Mouse (Mus musculus): ENCODE measurements around the gene Shc4. TPM values are rescaled to one million over a fixed set of nuclear protein-coding genes. Genes with fewer than 3 reads are reported as not detected.

The Shc4 gene
- total and polyA plus RNA-seq, 3 experiments: 0.21 to 1.1 (median 0.37) TPM

- no peaks in the 10 kb centered on the region for H3K9me3 ChIP-seq (replicated peaks; ENCODE audit: low read length)
- H3K36me3 ChIP-seq (replicated peaks in 1 of 2; ENCODE audit: control insufficient read depth in 1 of 2, insufficient read depth in 1 of 2, low read length in 1 of 2): no peaks in the 10 kb centered on the region
- no peak overlapping the region for H3K27ac ChIP-seq (ENCODE audit: insufficient read depth, low read depth)
- TF ChIP-seq ELF1 (IDR thresholded peaks at IDR 0.05; ENCODE audit: low read depth, low read length): no peak
- no peak for TF ChIP-seq JUND (conservative IDR thresholded peaks at IDR 0.05; ENCODE audit: low read depth, low read length)
- TF ChIP-seq MYC (IDR thresholded peaks at IDR 0.05; ENCODE audit: low read depth, low read length): no peak
- no peak for TF ChIP-seq PAX5 (IDR thresholded peaks at IDR 0.05; ENCODE audit: low read length)
- no peak for TF ChIP-seq EP300 (IDR thresholded peaks at IDR 0.05; ENCODE audit: low read length)
- no peak for TF ChIP-seq TBP (conservative IDR thresholded peaks at IDR 0.05; ENCODE audit: low read depth, low read length)
- TF ChIP-seq POLR2AphosphoS2 (IDR thresholded peaks at IDR 0.05; ENCODE audit: low read depth, low read length): no peak
- no peak for TF ChIP-seq RCOR1 (conservative IDR thresholded peaks at IDR 0.05; ENCODE audit: low read depth, low read length)
- no peak for TF ChIP-seq NRF1 (IDR thresholded peaks at IDR 0.05; ENCODE audit: low read depth, low read length)
- TF ChIP-seq SIN3A (IDR thresholded peaks at IDR 0.05; ENCODE audit: low read length): no peak
- no peak for TF ChIP-seq CTCF (conservative IDR thresholded peaks at IDR 0.05 in 1 of 2, IDR thresholded peaks at IDR 0.05 in 1 of 2; ENCODE audit: low read depth in 2 of 2, low read length in 2 of 2)
- no peak for TF ChIP-seq MEF2A (IDR thresholded peaks at IDR 0.05; ENCODE audit: borderline replicate concordance, low read depth, low read length)
- TF ChIP-seq HCFC1 (IDR thresholded peaks at IDR 0.05; ENCODE audit: low read depth, low read length): no peak
- no peak for TF ChIP-seq ZC3H11A (IDR thresholded peaks at IDR 0.05; ENCODE audit: low read depth, low read length)
- TF ChIP-seq CHD2 (IDR thresholded peaks at IDR 0.05; ENCODE audit: low read length): no peak
- H3K4me1 ChIP-seq (ENCODE audit: control insufficient read depth in 1 of 2, insufficient read depth in 2 of 2): peaks cover 5 to 11% of the 10 kb centered on the region in 2 experiments; a peak in 3 of 4 replicates
- no peak overlapping the region for H3K4me3 ChIP-seq (replicated peaks in 1 of 3; ENCODE audit: low read depth in 2 of 3, low read length in 2 of 3, poor library complexity in 1 of 3)
- no peak overlapping the region for H3K9ac ChIP-seq (ENCODE audit: insufficient read depth, low read depth)
- no peaks in the 10 kb centered on the region for H3K79me2 ChIP-seq (replicated peaks; ENCODE audit: control insufficient read depth, extremely low read depth, insufficient read depth, poor library complexity, severe bottlenecking)
- H3K27me3 ChIP-seq (replicated peaks): no peaks in the 10 kb centered on the region
- DNase-seq (ENCODE audit: extremely low read depth): no peak
- dilution Hi-C loops (cut with MboI; ENCODE audit: extremely low pct_ligation_motif_present, extremely low pct_unique_long_range_greater_than_20kb, low sequenced_read_pairs): no loop called here
- no peak overlapping the region for H3K4me2 ChIP-seq (ENCODE audit: insufficient read depth, low read depth, poor library complexity, severe bottlenecking)
- in situ Hi-C loops (cut with MboI; ENCODE audit: low pct_ligation_motif_present, low pct_unique_long_range_greater_than_20kb, low sequenced_read_pairs): no loop called here
Measured at GRCm38 (mm10) chr2:125704907-125705631, 18.9 kb downstream of the Shc4 start.

- peaks cover 5 to 7% of the 10 kb centered on the region in 2 experiments; a peak in 3 of 4 replicates for H3K4me1 ChIP-seq (ENCODE audit: control insufficient read depth in 1 of 2, insufficient read depth in 2 of 2)
- H3K4me3 ChIP-seq (replicated peaks in 1 of 3; ENCODE audit: low read depth in 2 of 3, low read length in 2 of 3, poor library complexity in 1 of 3): no peak overlapping the region
- TF ChIP-seq GABPA (IDR thresholded peaks at IDR 0.05; ENCODE audit: insufficient replicate concordance, low read depth, low read length) (no peak), HCFC1 (IDR thresholded peaks at IDR 0.05; ENCODE audit: low read depth, low read length) (no peak), JUND (conservative IDR thresholded peaks at IDR 0.05; ENCODE audit: low read depth, low read length) (no peak), TBP (conservative IDR thresholded peaks at IDR 0.05; ENCODE audit: low read depth, low read length) (no peak), NRF1 (IDR thresholded peaks at IDR 0.05; ENCODE audit: low read depth, low read length) (no peak), POLR2A (IDR thresholded peaks at IDR 0.05; ENCODE audit: low read depth, low read length) (no peak), E2F4 (IDR thresholded peaks at IDR 0.05; ENCODE audit: insufficient replicate concordance, low read depth, low read length) (no peak), CTCF (conservative IDR thresholded peaks at IDR 0.05 in 1 of 2, IDR thresholded peaks at IDR 0.05 in 1 of 2; ENCODE audit: low read depth in 2 of 2, low read length in 2 of 2) (no peak), ZMIZ1 (IDR thresholded peaks at IDR 0.05; ENCODE audit: low read depth, low read length) (no peak), BHLHE40 (IDR thresholded peaks at IDR 0.05; ENCODE audit: low read depth, low read length) (no peak), ZKSCAN1 (IDR thresholded peaks at IDR 0.05; ENCODE audit: borderline replicate concordance, low read depth, low read length) (no peak), KAT2A (IDR thresholded peaks at IDR 0.05; ENCODE audit: insufficient replicate concordance, low read length) (no peak), RAD21 (IDR thresholded peaks at IDR 0.05; ENCODE audit: low read depth, low read length) (no peak)
- H3K27ac ChIP-seq (ENCODE audit: insufficient read depth, low read depth): no peak overlapping the region
- no peaks in the 10 kb centered on the region for H3K36me3 ChIP-seq (replicated peaks in 1 of 2; ENCODE audit: control insufficient read depth in 1 of 2, insufficient read depth in 1 of 2, low read length in 1 of 2)
- DNase-seq (ENCODE audit: extremely low read depth): no peak
- dilution Hi-C loops (cut with MboI; ENCODE audit: extremely low pct_ligation_motif_present, extremely low pct_unique_long_range_greater_than_20kb, low sequenced_read_pairs): no loop called here
- no peaks in the 10 kb centered on the region for H3K9me3 ChIP-seq (replicated peaks; ENCODE audit: low read length)
- in situ Hi-C loops (cut with MboI; ENCODE audit: low pct_ligation_motif_present, low pct_unique_long_range_greater_than_20kb, low sequenced_read_pairs): no loop called here
- no peaks in the 10 kb centered on the region for H3K79me2 ChIP-seq (replicated peaks; ENCODE audit: control insufficient read depth, extremely low read depth, insufficient read depth, poor library complexity, severe bottlenecking)
- no peak overlapping the region for H3K4me2 ChIP-seq (ENCODE audit: insufficient read depth, low read depth, poor library complexity, severe bottlenecking)
- no peaks in the 10 kb centered on the region for H3K27me3 ChIP-seq (replicated peaks)
- no peak overlapping the region for H3K9ac ChIP-seq (ENCODE audit: insufficient read depth, low read depth)
Measured at GRCm38 (mm10) chr2:125702851-125703250, 21.1 kb downstream of the Shc4 start.

Measured in CH12.LX (cell line).